Mouse (Mus musculus) thymus, postnatal 36 days (tissue): ENCODE results near the gene Gm13212.
"Not testable (repeated sequence)": the region's sequence is repeated elsewhere in the genome, so short reads cannot be mapped to it uniquely, and the experiment has no call there.

Experiments used
- DNase-seq, 2 experiments: peaks; one replicate each; pipeline ENCODE4 v3.0.0; 2022; ENCODE audit warnings: mixed read lengths in 2 of 2

Gene Gm13212

DNA sequence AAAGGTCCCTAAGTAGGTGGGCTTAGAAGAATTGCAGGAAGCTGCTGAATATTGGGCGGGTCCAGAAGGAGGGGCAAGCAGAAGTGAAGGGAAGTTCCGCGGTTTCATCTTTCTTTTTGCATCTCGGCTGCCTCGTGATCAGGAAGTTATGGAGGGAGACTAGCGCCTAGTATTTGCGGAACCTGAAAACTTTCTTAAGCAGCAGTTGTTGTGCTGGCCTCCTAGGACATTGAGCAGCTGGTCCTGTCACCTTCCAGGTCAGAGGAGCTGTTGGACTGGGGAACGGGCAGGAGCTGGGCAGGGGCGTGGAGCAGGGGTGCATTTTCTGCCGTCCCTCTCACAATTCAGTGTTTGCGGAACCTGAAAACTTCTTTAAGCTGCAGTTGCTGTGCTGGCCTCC is at the start of gene Gm13212:
TSS of gene Gm13212 (plus strand) at position 89 of the 400 bp plus-strand sequence.
- DNase-seq, result peak; percentile 40 to 42

- not testable (repeated sequence) for DNase-seq
These were observed 41.1 kb upstream of the Gm13212 start for GRCm38 (mm10) chr4:145543861-145544260.

- DNase-seq, result not testable (repeated sequence)
These were observed 39.9 kb upstream of the Gm13212 start for GRCm38 (mm10) chr4:145545106-145545505.

- not testable (repeated sequence) for DNase-seq
These were observed 39.1 kb upstream of the Gm13212 start for GRCm38 (mm10) chr4:145545734-145546349.

DNA sequence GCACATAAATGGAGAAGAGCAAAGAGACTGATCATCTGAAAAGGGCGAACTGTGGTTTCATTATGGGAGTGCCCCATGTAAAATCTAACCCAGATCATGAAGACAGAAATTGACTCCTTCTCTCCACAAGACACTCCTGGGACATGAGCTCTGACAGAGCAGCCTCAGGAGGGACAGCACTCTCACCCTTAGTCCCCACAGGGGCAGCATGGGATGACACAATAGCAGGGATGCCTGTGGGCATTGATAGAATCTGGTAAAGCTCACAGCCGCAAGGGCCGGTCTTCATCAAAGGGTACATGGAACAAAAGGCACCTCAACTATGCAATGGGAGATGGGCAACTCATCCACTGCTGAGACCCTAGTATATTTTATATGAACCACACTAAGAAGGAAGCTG is 38.5 kb upstream of the Gm13212 start:
- DNase-seq, result not testable (repeated sequence)

- no peak for DNase-seq
These were observed 28.3 kb upstream of the Gm13212 start for GRCm38 (mm10) chr4:145556680-145557079.

- no peak for DNase-seq
These were observed 25.4 kb upstream of the Gm13212 start for GRCm38 (mm10) chr4:145559505-145560099.

DNA sequence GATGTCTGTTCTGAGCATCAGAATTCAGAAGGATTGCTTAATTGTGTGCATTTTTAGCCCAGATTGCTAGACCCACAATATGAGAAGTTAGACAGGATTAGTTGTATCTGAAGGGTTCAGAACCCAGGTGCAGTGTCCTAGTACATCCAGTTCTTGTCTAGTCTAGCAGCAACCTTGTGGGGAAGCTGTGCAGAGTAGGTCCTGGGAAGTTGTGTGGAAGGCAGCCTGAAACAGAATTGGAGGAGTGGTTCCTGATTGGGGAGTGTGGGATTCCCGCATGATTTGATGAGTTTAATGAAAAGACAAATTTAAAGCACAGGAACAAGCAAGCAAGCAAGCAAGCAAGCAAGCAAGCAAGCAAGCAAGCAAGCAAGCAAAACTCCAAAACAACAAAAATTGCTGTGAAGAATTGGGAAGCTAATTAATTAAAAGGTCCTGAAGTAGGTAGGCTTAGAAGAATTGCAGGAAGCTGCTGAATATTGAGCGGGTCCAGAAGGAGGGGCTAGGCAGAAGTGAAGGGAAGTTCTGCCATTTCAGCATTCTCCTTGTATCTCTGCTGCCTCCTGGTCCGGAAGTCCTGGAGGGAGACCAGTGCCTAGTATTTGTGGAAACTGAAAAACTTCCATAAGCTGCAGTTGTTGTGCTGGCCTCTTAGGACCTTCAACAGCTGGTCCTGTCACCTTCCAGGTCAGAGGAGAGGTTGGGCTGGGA is 20.7 kb upstream of the Gm13212 start:
- no peak for DNase-seq

DNA sequence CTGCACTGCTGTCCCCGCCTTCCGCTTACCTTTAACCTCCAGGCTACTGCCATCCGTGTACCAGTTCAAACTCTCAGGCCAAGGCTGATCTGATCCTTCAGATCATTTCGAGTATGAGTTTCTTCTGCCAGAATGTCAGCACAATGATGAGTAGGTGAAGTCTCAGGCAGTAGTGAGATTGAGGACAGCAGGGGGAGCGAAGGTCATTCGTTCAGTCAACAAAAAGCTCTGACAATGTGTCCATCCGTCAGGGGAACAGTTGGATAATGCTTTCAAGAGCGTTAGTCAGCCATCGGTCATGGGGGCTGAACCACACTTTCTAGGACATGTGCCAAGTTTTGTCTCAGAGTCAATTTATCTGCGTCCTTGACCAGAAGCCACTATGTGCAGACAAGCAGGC is 14.5 kb upstream of the Gm13212 start:
- not testable (repeated sequence) for DNase-seq

GRCm38 (mm10) chr4:145576623-145577022 is 8.3 kb upstream of the Gm13212 start:
- not testable (repeated sequence) for DNase-seq

GRCm38 (mm10) chr4:145580333-145580732 is 4.6 kb upstream of the Gm13212 start:
- not testable (repeated sequence) for DNase-seq

DNA sequence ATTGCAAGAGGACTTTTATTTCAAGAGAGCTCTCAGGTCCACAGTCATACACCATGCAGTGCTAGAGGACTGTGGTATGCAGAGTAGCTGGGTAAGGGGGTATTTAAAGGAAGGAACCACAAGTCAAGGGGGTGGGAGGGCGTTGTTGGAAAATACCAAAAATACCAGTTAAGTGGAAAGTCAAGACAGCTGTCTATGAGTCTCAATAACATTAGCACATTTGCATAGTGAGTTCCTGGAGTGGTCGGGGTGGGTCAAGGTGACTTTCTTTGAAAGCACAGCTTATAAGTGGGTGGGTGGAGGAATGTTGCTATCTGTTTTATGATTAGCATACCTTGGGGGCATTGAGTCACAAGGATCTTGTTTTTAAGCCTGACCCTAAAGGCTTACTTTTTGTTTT is 1.1 kb downstream of the Gm13212 start:
- DNase-seq, result not testable (repeated sequence)

DNA sequence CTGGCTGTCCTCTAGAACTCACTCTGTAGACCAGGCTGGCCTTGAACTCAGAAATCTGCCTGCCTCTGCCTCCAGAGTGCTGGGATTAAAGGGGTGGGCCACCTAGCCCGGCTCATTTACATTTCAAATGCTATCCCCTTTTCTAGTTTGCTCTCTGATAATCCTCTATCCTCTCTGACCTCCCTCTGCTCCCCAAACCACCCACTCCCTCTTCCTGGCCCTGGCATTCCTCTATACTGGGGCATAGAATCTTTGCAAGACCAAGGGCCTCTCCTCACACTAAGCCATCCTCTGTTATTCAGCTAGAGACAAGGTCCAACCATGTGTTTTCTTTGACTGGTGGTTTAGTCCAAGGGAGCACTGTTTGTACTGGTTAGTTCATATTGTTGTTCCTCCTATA is 9.2 kb downstream of the Gm13212 start:
- DNase-seq, result not testable (repeated sequence)

DNA sequence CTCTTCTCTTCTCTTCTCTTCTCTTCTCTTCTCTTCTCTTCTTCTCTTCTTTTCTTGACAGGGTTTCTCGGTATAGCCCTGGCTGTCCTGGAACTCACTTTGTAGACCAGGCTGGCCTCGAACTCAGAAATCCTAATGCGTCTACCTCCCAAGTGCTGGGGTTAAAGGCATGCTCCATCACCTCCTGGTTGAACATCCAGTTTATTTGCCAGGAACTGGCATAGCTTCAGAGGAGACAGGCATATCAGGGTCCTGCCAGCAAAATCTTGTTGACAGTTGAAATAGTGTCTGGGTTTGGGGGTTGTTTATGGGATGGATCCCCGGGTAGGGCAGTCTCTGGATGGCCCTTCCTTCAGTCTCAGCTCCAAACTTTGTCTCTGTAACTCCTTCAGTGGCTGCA is 9.8 kb downstream of the Gm13212 start:
- DNase-seq, result not testable (repeated sequence)

- peak; percentile 13 to 34 for DNase-seq
These were observed 55.6 kb downstream of the Gm13212 start for GRCm38 (mm10) chr4:145640416-145641185.

GRCm38 (mm10) chr4:145670385-145670784 is 85.4 kb downstream of the Gm13212 start, which contains the start of gene Zfp980:
Zfp980 (plus strand) TSS chr4:145670685.
- not testable (repeated sequence) for DNase-seq

DNA sequence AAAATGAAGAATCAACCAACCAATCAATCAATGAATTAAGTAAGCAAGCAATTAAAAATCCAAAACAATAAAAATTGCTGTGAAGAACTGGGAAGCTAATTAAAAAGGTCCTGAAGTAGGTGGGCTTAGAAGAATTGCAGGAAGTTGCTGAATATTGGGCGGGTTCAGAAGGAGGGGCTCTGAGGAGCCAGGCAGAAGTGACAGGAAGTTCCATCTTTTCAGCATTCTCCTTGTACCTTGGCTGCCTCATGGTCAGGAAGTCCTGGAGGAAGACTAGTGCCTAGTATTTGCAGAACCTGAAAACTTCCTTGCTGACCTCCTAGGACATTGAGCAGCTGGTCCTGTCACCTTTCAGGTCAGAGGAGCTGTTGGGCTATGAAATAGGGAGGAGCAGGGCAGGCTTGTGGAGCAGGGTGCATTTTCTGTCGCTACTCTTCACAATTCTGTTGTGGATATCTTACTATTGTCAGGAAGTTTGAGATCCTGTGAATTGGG is 89.4 kb downstream of the Gm13212 start:
- not testable (repeated sequence) for DNase-seq
